Mouse (Mus musculus) neural tube, embryonic 12.5 days (tissue): Measurements from ENCODE around the gene Hist2h3b. TPM values are rescaled to one million over a fixed set of nuclear protein-coding genes. Genes with fewer than 3 reads are reported as not detected.
"Not testable (repeated sequence)": the region's sequence is repeated elsewhere in the genome, so short reads cannot be mapped to it uniquely, and the experiment has no call there.

Experiments
- ATAC-seq: fragments of 200-750 bp; cut with Nextera tagmentation; 2 replicates; pipeline ENCODE4 v1.8.0; 2017; ENCODE audit warnings: low read depth, mild to moderate bottlenecking, moderate TSS enrichment, moderate library complexity; ENCODE audit not compliant: low FRiP score
- H3K27ac ChIP-seq: fragments of 300-500 bp; sonication (generic); 2 replicates; pipeline ENCODE4 v1.5.1; 2016
- H3K27me3 ChIP-seq: fragments of 300-500 bp; sonication (generic); replicated peaks from 2 replicates; pipeline ENCODE4 v1.6.1; 2016; ENCODE audit warnings: mild to moderate bottlenecking
- H3K36me3 ChIP-seq: fragments of 300-500 bp; sonication (generic); 2 replicates; pipeline ENCODE4 v1.6.1; 2016; ENCODE audit warnings: mild to moderate bottlenecking
- H3K4me1 ChIP-seq: fragments of 300-500 bp; sonication (generic); 2 replicates; pipeline ENCODE4 v1.6.1; 2016
- H3K4me2 ChIP-seq: fragments of 300-500 bp; sonication (generic); replicated peaks from 2 replicates; pipeline ENCODE4 v1.6.1; 2016; ENCODE audit warnings: mild to moderate bottlenecking
- H3K4me3 ChIP-seq: fragments of 300-500 bp; sonication (generic); 2 replicates; pipeline ENCODE4 v1.5.1; 2016
- H3K9ac ChIP-seq: fragments of 300-500 bp; sonication (generic); 2 replicates; pipeline ENCODE4 v1.6.1; 2016; ENCODE audit warnings: mild to moderate bottlenecking
- H3K9me3 ChIP-seq: fragments of 300-500 bp; sonication (generic); 2 replicates; pipeline ENCODE4 v1.6.1; 2016; ENCODE audit warnings: mild to moderate bottlenecking
- WGBS: fragments of 180-500 bp; shearing (Covaris S2); methylation state at CpG from one replicate; pipeline ENCODE4 v1.1.7; 2016; 5-methylcytosine and 5-hydroxymethylcytosine counted together
- polyA plus RNA-seq: library from polyadenylated mRNA; unstranded; fragments of >200 nt; fragmentation: Nextera tagmentation; extraction: Ambion mirVana; gene quantifications from 2 replicates; pipeline ENCODE4 v1.2.1, GENCODE M21; 2016

Hist2h3b gene
- polyA plus RNA-seq, 1 experiment from 2014 or later: 41.2 TPM

GRCm38 (mm10) chr3:96269511-96270474, 1.3 kb downstream of the Hist2h3b start, which contains the start of gene Hist2h2bb:
Gene Hist2h2bb (plus strand): TSS chr3:96269752.
- H3K27me3 ChIP-seq: no peaks in the 10 kb centered on the region
- H3K4me2 ChIP-seq: peak within 1 kb of the TSS; percentile 74
- H3K27ac ChIP-seq: peak within 1 kb of the TSS; percentile 87
- WGBS: under 1% methylated on average over 45 of the region's 45 CpGs
- no peaks in the 10 kb centered on the region for H3K36me3 ChIP-seq
- H3K4me3 ChIP-seq: peak within 1 kb of the TSS; percentile 49
- peak within 1 kb of the TSS; percentile 68 for H3K9ac ChIP-seq
- peak; percentile 95 for ATAC-seq
- H3K4me1 ChIP-seq: peaks cover 8% of the 10 kb centered on the region
- no peaks in the 10 kb centered on the region for H3K9me3 ChIP-seq

GRCm38 (mm10) chr3:96273591-96274465, 5.4 kb downstream of the Hist2h3b start:
- H3K9ac ChIP-seq: no peak overlapping the region
- H3K4me3 ChIP-seq: no peak overlapping the region
- H3K27ac ChIP-seq: no peak overlapping the region
- WGBS: 90% methylated on average over 17 of the region's 17 CpGs
- H3K9me3 ChIP-seq: no peaks in the 10 kb centered on the region
- no peak for ATAC-seq
- H3K36me3 ChIP-seq: no peaks in the 10 kb centered on the region
- H3K27me3 ChIP-seq: no peaks in the 10 kb centered on the region
- no peak overlapping the region for H3K4me2 ChIP-seq
- H3K4me1 ChIP-seq: no peaks in the 10 kb centered on the region; the same call in 1 of the 2 replicates

GRCm38 (mm10) chr3:96277428-96277799, 9.0 kb downstream of the Hist2h3b start:
- H3K27me3 ChIP-seq: 0 out of 2 replicates have a peak, but pooled peaks cover under 1% of the 10 kb centered on the region
- H3K9me3 ChIP-seq: no peaks in the 10 kb centered on the region
- 14% methylated on average over 8 of the region's 8 CpGs for WGBS
- no peaks in the 10 kb centered on the region; the same call in 1 of the 2 replicates for H3K4me1 ChIP-seq
- H3K27ac ChIP-seq: no peak overlapping the region
- H3K4me3 ChIP-seq: peak overlapping the region; percentile 43; the same call in 1 of the 2 replicates
- peak overlapping the region; percentile 82 for H3K4me2 ChIP-seq
- H3K9ac ChIP-seq: peak overlapping the region; percentile 58
- ATAC-seq: no peak; the same call in 1 of the 2 replicates
- no peaks in the 10 kb centered on the region for H3K36me3 ChIP-seq

- H3K36me3 ChIP-seq: no peaks in the 10 kb centered on the region
- ATAC-seq: peak; percentile 97
- 0 out of 2 replicates have a peak, but pooled peaks cover 6% of the 10 kb centered on the region for H3K27me3 ChIP-seq
- H3K4me3 ChIP-seq: peak overlapping the region; percentile 43
- H3K9ac ChIP-seq: peak overlapping the region; percentile 58
- WGBS: under 1% methylated on average over 49 of the region's 49 CpGs
- no peaks in the 10 kb centered on the region for H3K9me3 ChIP-seq
- H3K4me2 ChIP-seq: peak overlapping the region; percentile 82
- peak overlapping the region; percentile 70; the same call in 1 of the 2 replicates for H3K27ac ChIP-seq
- H3K4me1 ChIP-seq: no peaks in the 10 kb centered on the region; the same call in 1 of the 2 replicates
Observed at GRCm38 (mm10) chr3:96277800-96278624, 9.6 kb downstream of the Hist2h3b start.

- peaks cover 15% of the 10 kb centered on the region; the same call in 1 of the 2 replicates for H3K27me3 ChIP-seq
- no peaks in the 10 kb centered on the region for H3K36me3 ChIP-seq
- H3K4me1 ChIP-seq: no peaks in the 10 kb centered on the region; the same call in 1 of the 2 replicates
- WGBS: 58% methylated on average over 6 of the region's 6 CpGs
- H3K9me3 ChIP-seq: no peaks in the 10 kb centered on the region
- no peak overlapping the region for H3K4me2 ChIP-seq
- no peak overlapping the region for H3K27ac ChIP-seq
- no peak overlapping the region for H3K4me3 ChIP-seq
- H3K9ac ChIP-seq: no peak overlapping the region
- no peak for ATAC-seq
Observed at GRCm38 (mm10) chr3:96280660-96281059, 12.2 kb downstream of the Hist2h3b start.

GRCm38 (mm10) chr3:96284457-96284856, 16.0 kb downstream of the Hist2h3b start:
- H3K9me3 ChIP-seq: no peaks in the 10 kb centered on the region
- H3K4me2 ChIP-seq: no peak overlapping the region
- peaks cover 15% of the 10 kb centered on the region; the same call in 1 of the 2 replicates for H3K27me3 ChIP-seq
- H3K4me3 ChIP-seq: no peak overlapping the region
- no peak overlapping the region for H3K9ac ChIP-seq
- 26% methylated on average over 4 of the region's 4 CpGs for WGBS
- H3K4me1 ChIP-seq: no peaks in the 10 kb centered on the region; the same call in 1 of the 2 replicates
- H3K27ac ChIP-seq: no peak overlapping the region
- ATAC-seq: no peak
- H3K36me3 ChIP-seq: no peaks in the 10 kb centered on the region

- not testable (repeated sequence) for H3K4me2 ChIP-seq, H3K27ac ChIP-seq, H3K36me3 ChIP-seq, H3K4me3 ChIP-seq, H3K9ac ChIP-seq, ATAC-seq, H3K4me1 ChIP-seq, H3K9me3 ChIP-seq
- 87% methylated on average over 11 of the region's 11 CpGs for WGBS
- H3K27me3 ChIP-seq: peaks cover 15% of the 10 kb centered on the region; the same call in 1 of the 2 replicates
Observed at GRCm38 (mm10) chr3:96287334-96287733, 18.9 kb downstream of the Hist2h3b start.

GRCm38 (mm10) chr3:96289201-96289600, 20.7 kb downstream of the Hist2h3b start:
- H3K27me3 ChIP-seq: no peaks in the 10 kb centered on the region
- H3K9me3 ChIP-seq: no peaks in the 10 kb centered on the region
- no peaks in the 10 kb centered on the region for H3K36me3 ChIP-seq
- WGBS: 67% methylated on average over 3 of the region's 3 CpGs
- ATAC-seq: no peak
- H3K27ac ChIP-seq: no peak overlapping the region
- H3K4me3 ChIP-seq: no peak overlapping the region
- no peaks in the 10 kb centered on the region; the same call in 1 of the 2 replicates for H3K4me1 ChIP-seq
- no peak overlapping the region for H3K4me2 ChIP-seq
- no peak overlapping the region for H3K9ac ChIP-seq

GRCm38 (mm10) chr3:96290727-96291126, 22.3 kb downstream of the Hist2h3b start:
- H3K4me3 ChIP-seq, H3K9ac ChIP-seq, H3K9me3 ChIP-seq, ATAC-seq, H3K4me1 ChIP-seq, H3K36me3 ChIP-seq, H3K4me2 ChIP-seq, H3K27ac ChIP-seq, H3K27me3 ChIP-seq: not testable (repeated sequence)
- WGBS: 89% methylated on average over 3 of the region's 3 CpGs

- H3K4me2 ChIP-seq: no peak overlapping the region
- no peaks in the 10 kb centered on the region for H3K4me1 ChIP-seq
- H3K9me3 ChIP-seq: no peaks in the 10 kb centered on the region
- no peak for ATAC-seq
- H3K9ac ChIP-seq: no peak overlapping the region
- H3K27ac ChIP-seq: no peak overlapping the region
- no peak overlapping the region for H3K4me3 ChIP-seq
- H3K36me3 ChIP-seq: no peaks in the 10 kb centered on the region
- H3K27me3 ChIP-seq: no peaks in the 10 kb centered on the region
- WGBS: 63% methylated on average over 6 of the region's 6 CpGs
Observed at GRCm38 (mm10) chr3:96292641-96293040, 24.2 kb downstream of the Hist2h3b start.

GRCm38 (mm10) chr3:96293368-96293767, 24.9 kb downstream of the Hist2h3b start:
- H3K27me3 ChIP-seq: no peaks in the 10 kb centered on the region
- no peaks in the 10 kb centered on the region for H3K36me3 ChIP-seq
- no peak overlapping the region for H3K4me3 ChIP-seq
- ATAC-seq: no peak
- H3K4me1 ChIP-seq: no peaks in the 10 kb centered on the region
- no peak overlapping the region for H3K27ac ChIP-seq
- H3K9me3 ChIP-seq: no peaks in the 10 kb centered on the region
- H3K9ac ChIP-seq: no peak overlapping the region
- H3K4me2 ChIP-seq: no peak overlapping the region
- WGBS: 62% methylated on average over 5 of the region's 5 CpGs
